10 mouse cellular contexts compared by ENCODE assay signal in the genomic region with DNA sequence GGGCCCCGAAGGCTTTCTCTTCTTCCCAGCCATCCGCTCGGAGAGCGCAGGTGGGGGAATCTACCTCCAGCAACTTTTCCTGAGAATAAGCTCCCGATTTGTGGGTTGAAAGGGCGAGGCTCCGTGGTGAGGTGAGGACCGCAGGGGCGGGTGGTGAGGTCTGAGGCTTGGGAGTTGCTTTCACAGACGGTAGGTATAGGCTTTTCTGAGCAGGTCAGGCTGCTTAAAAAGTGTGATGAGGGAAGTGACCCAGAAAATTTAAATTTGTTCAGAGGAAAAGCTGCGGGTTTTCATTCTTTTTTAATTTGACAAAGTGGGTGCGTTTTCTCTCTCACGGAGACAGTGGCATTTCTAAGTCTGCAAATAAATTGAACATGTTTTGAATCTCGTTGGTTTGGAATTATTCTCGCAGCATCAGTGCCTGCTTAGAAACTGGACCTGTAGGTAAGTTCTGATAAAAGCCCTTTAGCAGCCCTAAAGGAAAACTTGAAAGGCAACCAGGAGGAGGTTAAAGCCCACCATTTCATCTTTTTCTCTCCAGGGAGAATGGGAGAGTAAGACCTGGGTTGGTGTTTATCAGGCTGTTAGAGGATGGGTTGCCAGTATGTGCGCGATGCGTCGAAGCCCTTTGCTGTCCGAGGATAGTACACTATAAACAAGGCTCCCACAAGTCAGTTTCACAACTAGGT. TPM values are rescaled to one million over a fixed set of nuclear protein-coding genes. Genes with fewer than 3 reads are reported as not detected.
DNase-seq lines count a peak whose midpoint lies in the region; ATAC-seq and TF ChIP-seq lines count a peak whose summit lies in the region.
"Had no signal": no experiment of that assay in that cellular context is flagged by ENCODE, and none has a peak within 500 bp of the region (broad histone marks: within the 10 kb centered on the region; RNA-seq: fewer than 3 reads in every experiment).

No protein-coding gene starts in this region.

- peak overlapping the region; percentile 69 for H3K4me2 ChIP-seq in embryonic facial prominence, embryonic 12.5 days (replicated peaks)
- peak overlapping the region; percentile 97 for H3K4me2 ChIP-seq in hindbrain, embryonic 16.5 days (ENCODE audit: low read length)
- peak overlapping the region; percentile 82 for H3K4me2 ChIP-seq in midbrain, embryonic 16.5 days (ENCODE audit: low read length)

- TF ChIP-seq CTCF in kidney, adult 2 months (conservative IDR thresholded peaks at IDR 0.05; ENCODE audit: insufficient read depth, insufficient read length, low read depth, low read length), result no peak

- 0 out of 2 replicates have a peak overlapping the region, but pooled peaks have one; percentile 54 for H3K9ac ChIP-seq in embryonic facial prominence, embryonic 12.5 days
- peak overlapping the region; percentile 78 for H3K9ac ChIP-seq in hindbrain, embryonic 16.5 days (ENCODE audit: low read depth, low read length)
- H3K9ac ChIP-seq in midbrain, embryonic 16.5 days (ENCODE audit: low read depth, low read length), result peak overlapping the region; percentile 73

- H3K4me1 ChIP-seq in kidney, adult 2 months (ENCODE audit: control insufficient read depth, insufficient read depth, low read length), result no peaks in the 10 kb centered on the region
- H3K4me1 ChIP-seq in embryonic facial prominence, embryonic 12.5 days, result peaks cover 12% of the 10 kb centered on the region; the same call in 1 of the 2 replicates
- H3K4me1 ChIP-seq in hindbrain, embryonic 16.5 days (ENCODE audit: control insufficient read depth, insufficient read depth, low read depth, low read length), result peaks cover 13% of the 10 kb centered on the region
- H3K4me1 ChIP-seq in midbrain, embryonic 16.5 days (ENCODE audit: control insufficient read depth, insufficient read depth, low read length), result peaks cover 7% of the 10 kb centered on the region

- DNase-seq in kidney, adult 2 months, result no peak
- DNase-seq in kidney, adult 9 months, result no peak
- DNase-seq in adrenal gland, postnatal 14 days, result no peak
- no peak for DNase-seq in layer of hippocampus, adult 18-20 months (ENCODE audit: low spot score in 2 of 2)
- DNase-seq in right cerebral cortex, postnatal 36 days (ENCODE audit: low spot score in 2 of 2), result no peak
- DNase-seq: cerebellum, adult 11-12 months had no signal

- H3K27me3 ChIP-seq in kidney, adult 2 months (replicated peaks; ENCODE audit: control insufficient read depth, insufficient read depth, low read length), result no peaks in the 10 kb centered on the region; the same call in 1 of the 2 replicates
- peaks cover 44% of the 10 kb centered on the region for H3K27me3 ChIP-seq in embryonic facial prominence, embryonic 12.5 days
- peaks cover 3% of the 10 kb centered on the region; the same call in 1 of the 2 replicates for H3K27me3 ChIP-seq in hindbrain, embryonic 16.5 days (replicated peaks; ENCODE audit: control insufficient read depth, insufficient read depth, low read length)
- H3K27me3 ChIP-seq in midbrain, embryonic 16.5 days (ENCODE audit: control insufficient read depth, insufficient read depth, low read depth, low read length), result peaks cover 5% of the 10 kb centered on the region; the same call in 1 of the 2 replicates

- no peak for ATAC-seq in embryonic facial prominence, embryonic 12.5 days (ENCODE audit: insufficient number of reproducible peaks, insufficient read depth, low FRiP score, low TSS enrichment)
- ATAC-seq in hindbrain, embryonic 16.5 days, result no peak
- peak; percentile 59; the same call in 1 of the 2 replicates for ATAC-seq in midbrain, embryonic 16.5 days

- no peak for TF ChIP-seq POLR2A in kidney, adult 2 months (IDR thresholded peaks at IDR 0.05; ENCODE audit: low read depth, low read length)

- no peaks in the 10 kb centered on the region for H3K9me3 ChIP-seq in embryonic facial prominence, embryonic 12.5 days
- no peaks in the 10 kb centered on the region for H3K9me3 ChIP-seq in hindbrain, embryonic 16.5 days (ENCODE audit: control insufficient read depth, low read length)
- no peaks in the 10 kb centered on the region for H3K9me3 ChIP-seq in midbrain, embryonic 16.5 days (replicated peaks; ENCODE audit: control insufficient read depth, low read length, poor library complexity, severe bottlenecking)

- H3K27ac ChIP-seq in kidney, adult 2 months (ENCODE audit: insufficient read depth, low read depth, low read length), result no peak overlapping the region
- no peak overlapping the region for H3K27ac ChIP-seq in embryonic facial prominence, embryonic 12.5 days
- no peak overlapping the region for H3K27ac ChIP-seq in hindbrain, embryonic 16.5 days (ENCODE audit: low read depth, low read length)
- 0 out of 2 replicates have a peak overlapping the region, but pooled peaks have one; percentile 2 for H3K27ac ChIP-seq in midbrain, embryonic 16.5 days (ENCODE audit: low read length)

- no peaks in the 10 kb centered on the region for H3K36me3 ChIP-seq in kidney, adult 2 months (ENCODE audit: control insufficient read depth, insufficient read depth, low read length)
- no peaks in the 10 kb centered on the region for H3K36me3 ChIP-seq in embryonic facial prominence, embryonic 12.5 days
- no peaks in the 10 kb centered on the region for H3K36me3 ChIP-seq in hindbrain, embryonic 16.5 days (ENCODE audit: control insufficient read depth, insufficient read depth, low read length)
- no peaks in the 10 kb centered on the region for H3K36me3 ChIP-seq in midbrain, embryonic 16.5 days (ENCODE audit: control insufficient read depth, insufficient read depth, low read length)

- H3K4me3 ChIP-seq in kidney, adult 2 months (ENCODE audit: insufficient read depth, low read depth, low read length), result peak overlapping the region; percentile 67
- peak overlapping the region; percentile 56 for H3K4me3 ChIP-seq in embryonic facial prominence, embryonic 12.5 days
- H3K4me3 ChIP-seq in hindbrain, embryonic 16.5 days (ENCODE audit: low read length), result peak overlapping the region; percentile 67
- H3K4me3 ChIP-seq in midbrain, embryonic 16.5 days (ENCODE audit: low read depth, low read length), result peak overlapping the region; percentile 63

- WGBS in kidney, adult 2 months, result 23% methylated on average over 20 of the region's 20 CpGs
- WGBS in embryonic facial prominence, embryonic 12.5 days, result 19% methylated on average over 20 of the region's 20 CpGs
- WGBS in hindbrain, embryonic 16.5 days, result 15% methylated on average over 20 of the region's 20 CpGs
- WGBS in midbrain, embryonic 16.5 days, result 14% methylated on average over 20 of the region's 20 CpGs

RNA-seq across cellular contexts. Expression of gene Rgs6, which starts 29.7 kb away (rescaled TPM):
- polyA plus RNA-seq in kidney, adult 2 months (2012; rRNA removed), result 2.9 and 3.2 TPM in 2 replicates
- polyA plus RNA-seq in embryonic facial prominence, embryonic 12.5 days (2016; fragmentation: Nextera tagmentation; extraction: Ambion mirVana), result 3.7 and 4.0 TPM in 2 replicates
- 9.1 and 10.1 TPM in 2 replicates for polyA plus RNA-seq in hindbrain, embryonic 16.5 days (2015; fragmentation: Nextera tagmentation; extraction: Ambion mirVana)
- polyA plus RNA-seq in midbrain, embryonic 16.5 days (2015; fragmentation: Nextera tagmentation; extraction: Ambion mirVana), result 17.8 and 17.9 TPM in 2 replicates
- 2.1 and 2.6 TPM in 2 replicates for total RNA-seq in adrenal gland, postnatal 14 days (2021)
- 10 to 100 TPM in 1 of 2 experiments, 1 to 10 TPM in 1; 9.9 to 10.5 TPM for total RNA-seq in layer of hippocampus, adult 18-20 months (2021)
- total RNA-seq: MEL had no signal
